Mouse (Mus musculus) monocyte, adult 59 days (primary cell): ENCODE measurements around the gene Ccdc58. TPM values are rescaled to one million over a fixed set of nuclear protein-coding genes. Genes with fewer than 3 reads are reported as not detected.

Experiments used
- total RNA-seq, 2 experiments: library from RNA; stranded (reverse); gene quantifications; one replicate each; pipeline ENCODE4 v1.2.4; 2023

The Ccdc58 gene
- 10 to 100 TPM; 17.9 to 24.8 TPM for total RNA-seq

DNA sequence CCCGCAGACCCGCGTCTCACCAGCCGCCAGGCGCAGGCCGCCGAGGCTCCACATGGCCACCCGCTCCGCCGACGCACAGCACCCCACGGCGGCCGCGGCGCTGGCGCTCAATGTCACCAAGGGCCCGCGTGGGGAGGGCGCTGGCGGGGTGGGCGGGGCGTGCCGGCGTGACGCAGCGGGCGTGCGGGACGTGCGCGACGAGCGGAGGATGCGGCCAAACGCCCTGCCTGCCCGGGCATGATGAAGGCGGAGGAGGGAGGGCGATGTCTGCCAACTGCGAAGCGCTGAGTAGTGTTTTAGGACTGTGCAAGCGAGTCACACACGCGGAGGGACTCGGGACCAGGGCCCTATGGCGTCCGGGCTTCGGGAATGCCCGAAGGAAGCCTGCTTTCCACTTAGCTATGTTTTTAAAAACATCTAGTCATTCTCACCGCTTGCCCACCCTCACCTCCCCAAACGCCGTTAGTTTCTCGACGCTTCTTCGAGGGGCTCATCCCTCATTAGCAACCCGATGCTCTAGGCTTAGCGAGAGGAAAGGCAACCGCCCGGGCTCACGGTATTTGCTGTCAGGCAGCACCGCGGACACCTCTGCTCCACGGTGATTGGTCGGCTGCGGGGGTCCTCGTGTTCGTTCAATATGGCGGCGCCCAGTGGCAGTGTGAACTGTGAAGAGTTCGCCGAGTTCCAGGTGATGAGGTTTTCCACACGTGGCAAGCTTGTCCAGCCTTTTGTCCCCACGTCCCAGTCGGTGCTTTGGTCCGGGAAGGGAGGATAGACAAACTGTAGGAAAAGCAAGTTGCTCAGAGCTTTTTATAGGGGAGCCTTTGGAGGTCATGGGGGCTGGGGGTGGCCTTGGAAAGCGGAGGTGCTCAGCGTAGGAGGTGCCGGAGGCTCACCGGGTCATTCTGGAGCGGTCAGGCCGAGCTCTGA, at the start of gene Ccdc58, which contains the start of gene Fam162a:
Gene Ccdc58, plus strand, starts transcription at position 236 of the 930 bp plus-strand sequence.
Gene Fam162a, minus strand, starts transcription at position 145 of the 930 bp plus-strand sequence.

GRCm38 (mm10) chr16:36040640-36041624, 30.6 kb upstream of the Ccdc58 start, which contains the start of gene Wdr5b:
Wdr5b (plus strand) TSS chr16:36041190.

GRCm38 (mm10) chr16:36131141-36131540, 59.7 kb downstream of the Ccdc58 start, which contains the start of gene Csta1:
Csta1 (minus strand) TSS chr16:36131241.

Other genes starting within 250 kb of the Ccdc58 start
- gene Parp14, start 200.1 kb upstream of the Ccdc58 start, total RNA-seq: 10 to 100 TPM; 74.3 to 75.6 TPM
- 10 to 100 TPM; 49.5 to 54.0 TPM for gene Parp9, start 133.2 kb upstream of the Ccdc58 start, total RNA-seq
- 10 to 100 TPM; 48.3 to 52.3 TPM for gene Dtx3l, start 132.5 kb upstream of the Ccdc58 start, total RNA-seq
- gene Kpna1, start 92.9 kb upstream of the Ccdc58 start, total RNA-seq: 10 to 100 TPM; 74.1 to 74.5 TPM
- 1 to 10 TPM; 4.2 to 4.3 TPM for gene Wdr5b, start 30.5 kb upstream of the Ccdc58 start, total RNA-seq
- gene Fam162a, start 91 bp upstream of the Ccdc58 start, total RNA-seq: 10 to 100 TPM; 22.7 to 29.7 TPM
- not detected for gene Csta1, start 59.6 kb downstream of the Ccdc58 start, total RNA-seq
- gene Stfa2l1, start 85.1 kb downstream of the Ccdc58 start, total RNA-seq: not detected
- not detected for gene Gm5483, start 112.5 kb downstream of the Ccdc58 start, total RNA-seq
- gene Gm5416, start 138.7 kb downstream of the Ccdc58 start, total RNA-seq: not detected
- gene 2010005H15Rik, start 149.8 kb downstream of the Ccdc58 start, total RNA-seq: not detected
- not detected for gene Stfa1, start 205.3 kb downstream of the Ccdc58 start, total RNA-seq